Mouse (Mus musculus): Measurements from ENCODE around the gene Elp5. TPM values are rescaled to one million over a fixed set of nuclear protein-coding genes. Genes with fewer than 3 reads are reported as not detected.

The Elp5 gene
- polyA plus RNA-seq, 1 experiment from 2014 or later: 57.7 TPM

DNA sequence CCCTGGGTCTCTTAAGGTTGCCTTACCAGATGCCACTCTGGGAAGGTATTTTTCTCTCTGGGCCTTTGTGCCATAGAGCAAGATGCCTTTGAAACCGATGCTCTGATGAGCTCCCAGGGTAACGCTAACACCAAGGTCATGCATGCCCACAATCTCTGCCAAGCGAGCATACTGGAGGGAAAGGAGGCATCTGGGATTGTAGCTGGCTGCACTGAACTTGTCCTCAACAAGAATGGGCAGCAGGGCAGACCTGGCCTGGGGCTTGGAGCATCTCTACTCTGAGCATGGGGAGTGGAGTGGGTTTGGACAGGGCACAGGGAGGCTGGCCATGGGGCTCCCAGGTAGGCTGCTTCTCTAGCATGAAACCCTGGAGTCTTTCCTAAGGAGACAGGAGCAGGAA is 31.1 kb upstream of the Elp5 start:
- H3K4me1 ChIP-seq (replicated peaks; ENCODE audit: control insufficient read depth, insufficient read depth, low read length): 0 out of 2 replicates have a peak, but pooled peaks cover 8% of the 10 kb centered on the region
- no peak overlapping the region for H3K27ac ChIP-seq (ENCODE audit: low read depth, low read length)
- no peak overlapping the region for H3K4me3 ChIP-seq (ENCODE audit: low read depth, low read length)
- WGBS: 80% methylated on average over 3 of the region's 3 CpGs
- H3K9ac ChIP-seq (ENCODE audit: low read depth, low read length): no peak overlapping the region
- no peak for ATAC-seq
- H3K36me3 ChIP-seq (ENCODE audit: control insufficient read depth, insufficient read depth): peaks cover 55% of the 10 kb centered on the region
- H3K9me3 ChIP-seq (ENCODE audit: control insufficient read depth): no peaks in the 10 kb centered on the region
- no peaks in the 10 kb centered on the region for H3K27me3 ChIP-seq (replicated peaks; ENCODE audit: control insufficient read depth, insufficient read depth, low read length)
- H3K4me2 ChIP-seq (replicated peaks; ENCODE audit: low read depth): no peak overlapping the region
- TF ChIP-seq CTCF (IDR thresholded peaks at IDR 0.05; ENCODE audit: low read depth): no peak

DNA sequence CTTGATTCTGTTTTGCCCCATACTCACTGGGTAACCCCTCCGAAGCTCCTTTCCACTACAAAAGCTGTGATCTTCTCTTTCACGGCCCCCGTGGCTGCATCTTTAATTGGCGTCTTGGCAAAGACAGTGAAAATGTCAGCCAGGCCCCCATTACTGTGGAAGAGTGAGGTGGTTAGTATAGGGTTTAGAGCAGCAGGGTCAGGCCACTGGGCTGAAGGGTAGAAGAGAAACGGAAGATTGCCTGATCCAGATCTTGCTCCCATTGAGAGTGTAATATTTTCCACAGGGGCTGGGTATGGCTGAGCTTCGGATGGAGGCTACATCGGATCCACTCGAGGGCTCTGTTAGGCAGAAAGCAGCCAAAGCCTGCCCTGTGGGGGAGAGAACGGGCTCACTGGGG is 30.6 kb upstream of the Elp5 start:
- no peak overlapping the region for H3K9ac ChIP-seq (ENCODE audit: low read depth, low read length)
- H3K27me3 ChIP-seq (replicated peaks; ENCODE audit: control insufficient read depth, insufficient read depth, low read length): no peaks in the 10 kb centered on the region
- H3K4me2 ChIP-seq (replicated peaks; ENCODE audit: low read depth): no peak overlapping the region
- H3K27ac ChIP-seq (ENCODE audit: low read depth, low read length): no peak overlapping the region
- ATAC-seq: no peak
- no peak for TF ChIP-seq CTCF (IDR thresholded peaks at IDR 0.05; ENCODE audit: low read depth)
- 0 out of 2 replicates have a peak, but pooled peaks cover 8% of the 10 kb centered on the region for H3K4me1 ChIP-seq (replicated peaks; ENCODE audit: control insufficient read depth, insufficient read depth, low read length)
- peaks cover 60% of the 10 kb centered on the region for H3K36me3 ChIP-seq (ENCODE audit: control insufficient read depth, insufficient read depth)
- 90% methylated on average over 9 of the region's 9 CpGs for WGBS
- no peak overlapping the region for H3K4me3 ChIP-seq (ENCODE audit: low read depth, low read length)
- H3K9me3 ChIP-seq (ENCODE audit: control insufficient read depth): no peaks in the 10 kb centered on the region

DNA sequence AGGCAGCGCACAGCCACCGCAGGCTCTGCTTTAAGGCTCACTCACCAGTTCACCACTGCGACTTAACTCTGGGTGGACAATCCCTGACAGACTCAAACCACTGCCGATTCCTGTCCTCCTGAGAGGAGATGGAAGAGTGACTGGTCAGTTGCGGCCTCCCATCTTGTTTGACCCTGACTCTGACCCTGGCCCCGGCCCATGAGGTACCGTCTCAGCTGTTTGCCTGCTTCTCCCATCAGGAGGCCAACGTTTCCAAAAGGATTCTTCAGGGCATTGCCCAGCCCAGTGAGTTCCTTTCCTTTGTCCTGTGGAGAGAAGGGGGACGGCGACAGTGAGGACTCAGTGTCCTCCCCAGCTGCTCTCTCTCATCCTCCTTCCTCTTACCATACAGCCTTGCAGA is 28.6 kb upstream of the Elp5 start:
- Histone ChIP-seq H3K4me1 (replicated peaks; ENCODE audit: control insufficient read depth, insufficient read depth, low read length) (0 out of 2 replicates have a peak, but pooled peaks cover 8% of the 10 kb centered on the region), H3K27me3 (replicated peaks; ENCODE audit: control insufficient read depth, insufficient read depth, low read length) (no peaks in the 10 kb centered on the region), H3K27ac (ENCODE audit: low read depth, low read length) (no peak overlapping the region), H3K4me2 (replicated peaks; ENCODE audit: low read depth) (no peak overlapping the region), H3K4me3 (ENCODE audit: low read depth, low read length) (no peak overlapping the region), H3K9me3 (ENCODE audit: control insufficient read depth) (no peaks in the 10 kb centered on the region), H3K9ac (ENCODE audit: low read depth, low read length) (no peak overlapping the region), H3K36me3 (ENCODE audit: control insufficient read depth, insufficient read depth) (peaks cover 80% of the 10 kb centered on the region)
- WGBS: 93% methylated on average over 10 of the region's 10 CpGs
- ATAC-seq: no peak
- no peak for TF ChIP-seq CTCF (IDR thresholded peaks at IDR 0.05; ENCODE audit: low read depth)

DNA sequence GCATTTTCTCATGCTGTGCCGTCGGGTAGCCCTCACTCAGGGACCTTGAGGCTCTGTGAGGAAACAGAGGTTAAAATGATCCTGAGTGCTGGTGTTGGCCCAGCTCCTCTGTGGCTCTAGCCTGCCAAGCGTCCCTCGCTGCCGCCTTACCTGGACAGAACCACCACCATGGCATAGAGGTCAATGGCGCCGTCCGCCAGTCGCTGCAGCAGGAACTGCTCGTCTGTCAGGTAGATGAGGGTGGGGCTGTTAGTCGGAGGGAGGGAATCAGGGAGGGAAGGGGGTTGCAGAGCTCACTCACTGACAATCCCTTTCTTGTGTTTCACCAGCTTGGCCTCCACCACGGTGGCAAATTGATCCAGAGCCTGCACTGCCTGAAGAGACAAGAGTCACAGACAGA is 28.2 kb upstream of the Elp5 start:
- Histone ChIP-seq H3K27me3 (replicated peaks; ENCODE audit: control insufficient read depth, insufficient read depth, low read length) (no peaks in the 10 kb centered on the region), H3K36me3 (ENCODE audit: control insufficient read depth, insufficient read depth) (peaks cover 84% of the 10 kb centered on the region), H3K27ac (ENCODE audit: low read depth, low read length) (no peak overlapping the region), H3K9ac (ENCODE audit: low read depth, low read length) (no peak overlapping the region), H3K4me3 (ENCODE audit: low read depth, low read length) (no peak overlapping the region), H3K9me3 (ENCODE audit: control insufficient read depth) (no peaks in the 10 kb centered on the region), H3K4me2 (replicated peaks; ENCODE audit: low read depth) (no peak overlapping the region), H3K4me1 (replicated peaks; ENCODE audit: control insufficient read depth, insufficient read depth, low read length) (0 out of 2 replicates have a peak, but pooled peaks cover 8% of the 10 kb centered on the region)
- no peak for TF ChIP-seq CTCF (IDR thresholded peaks at IDR 0.05; ENCODE audit: low read depth)
- no peak for ATAC-seq
- 73% methylated on average over 12 of the region's 12 CpGs for WGBS

DNA sequence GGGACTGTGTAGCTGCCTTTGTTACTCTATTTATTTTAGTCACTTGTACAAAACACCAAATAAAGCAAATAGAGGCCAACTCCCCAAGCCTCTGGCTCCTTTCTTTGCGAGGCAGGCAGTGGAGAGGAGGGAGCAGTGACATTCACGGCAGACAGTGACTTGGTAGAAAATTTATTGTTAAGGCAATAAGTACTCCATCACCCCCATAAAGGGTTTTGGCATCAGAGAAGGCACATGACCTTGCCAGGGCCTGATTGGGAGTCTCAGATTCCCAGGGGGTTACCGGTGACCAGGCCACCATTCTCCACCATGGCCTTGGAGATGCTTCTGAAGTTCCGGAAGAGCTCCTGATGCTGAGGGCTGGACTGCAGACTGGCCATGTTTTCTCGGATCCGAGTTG is 27.7 kb upstream of the Elp5 start:
- no peaks in the 10 kb centered on the region for H3K27me3 ChIP-seq (replicated peaks; ENCODE audit: control insufficient read depth, insufficient read depth, low read length)
- no peak overlapping the region for H3K4me2 ChIP-seq (replicated peaks; ENCODE audit: low read depth)
- no peaks in the 10 kb centered on the region for H3K9me3 ChIP-seq (ENCODE audit: control insufficient read depth)
- no peak for TF ChIP-seq CTCF (IDR thresholded peaks at IDR 0.05; ENCODE audit: low read depth)
- no peak overlapping the region for H3K9ac ChIP-seq (ENCODE audit: low read depth, low read length)
- H3K27ac ChIP-seq (ENCODE audit: low read depth, low read length): no peak overlapping the region
- no peak for ATAC-seq
- 83% methylated on average over 6 of the region's 6 CpGs for WGBS
- H3K4me1 ChIP-seq (replicated peaks; ENCODE audit: control insufficient read depth, insufficient read depth, low read length): 0 out of 2 replicates have a peak, but pooled peaks cover 5% of the 10 kb centered on the region
- peaks cover 87% of the 10 kb centered on the region for H3K36me3 ChIP-seq (ENCODE audit: control insufficient read depth, insufficient read depth)
- H3K4me3 ChIP-seq (ENCODE audit: low read depth, low read length): no peak overlapping the region

DNA sequence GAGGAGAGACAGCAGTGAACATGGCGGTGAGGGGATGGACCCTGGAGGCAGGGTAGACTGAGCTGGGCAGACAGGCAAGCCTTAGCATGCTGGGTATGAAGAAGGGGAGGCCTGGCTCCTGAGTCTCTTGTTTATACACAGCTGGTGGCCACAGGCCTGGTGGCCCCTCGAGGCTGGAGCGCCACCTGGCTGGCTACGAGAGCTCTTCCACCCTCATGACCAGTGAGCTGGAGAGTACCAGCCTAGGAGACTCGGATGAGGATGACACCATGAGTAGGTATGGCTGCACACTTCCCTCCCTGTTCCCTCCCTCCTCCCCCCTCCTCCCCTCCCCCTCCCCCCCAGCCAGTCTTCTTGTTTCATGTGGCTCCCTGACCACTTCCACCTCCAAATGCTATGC is 23.2 kb upstream of the Elp5 start:
- H3K4me3 ChIP-seq (ENCODE audit: low read depth, low read length): no peak overlapping the region
- no peak for ATAC-seq
- no peaks in the 10 kb centered on the region for H3K9me3 ChIP-seq (ENCODE audit: control insufficient read depth)
- H3K4me1 ChIP-seq (replicated peaks; ENCODE audit: control insufficient read depth, insufficient read depth, low read length): peaks cover 6% of the 10 kb centered on the region
- peak; percentile 72 for TF ChIP-seq CTCF (IDR thresholded peaks at IDR 0.05; ENCODE audit: low read depth)
- no peak overlapping the region for H3K4me2 ChIP-seq (replicated peaks; ENCODE audit: low read depth)
- no peaks in the 10 kb centered on the region for H3K27me3 ChIP-seq (replicated peaks; ENCODE audit: control insufficient read depth, insufficient read depth, low read length)
- peaks cover 53% of the 10 kb centered on the region for H3K36me3 ChIP-seq (ENCODE audit: control insufficient read depth, insufficient read depth)
- WGBS: 54% methylated on average over 5 of the region's 5 CpGs
- H3K27ac ChIP-seq (ENCODE audit: low read depth, low read length): no peak overlapping the region
- H3K9ac ChIP-seq (ENCODE audit: low read depth, low read length): no peak overlapping the region

DNA sequence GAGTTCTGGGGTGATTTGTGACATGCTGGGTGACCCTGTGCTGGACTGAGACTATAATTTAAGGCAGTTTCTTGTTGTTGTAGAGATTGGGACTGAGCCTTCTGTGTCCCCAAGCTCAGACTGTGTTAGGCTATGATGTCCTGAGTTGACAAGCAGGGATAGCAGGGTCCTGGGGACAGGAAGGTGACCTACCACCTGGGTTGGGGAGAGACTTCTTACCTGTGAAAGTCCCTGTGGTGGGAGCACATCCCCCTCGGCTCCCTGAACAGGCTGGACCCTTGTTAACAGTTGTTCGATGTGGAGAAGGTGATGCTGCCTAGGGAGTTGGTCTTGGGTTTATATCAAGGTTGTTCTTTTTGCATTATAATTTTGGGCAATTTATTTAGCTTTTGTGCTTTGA is 20.2 kb upstream of the Elp5 start:
- peak overlapping the region; percentile 96; the same call in 1 of the 2 replicates for H3K4me2 ChIP-seq (replicated peaks; ENCODE audit: low read depth)
- TF ChIP-seq CTCF (IDR thresholded peaks at IDR 0.05; ENCODE audit: low read depth): no peak
- H3K4me1 ChIP-seq (replicated peaks; ENCODE audit: control insufficient read depth, insufficient read depth, low read length): peaks cover 6% of the 10 kb centered on the region
- H3K9ac ChIP-seq (ENCODE audit: low read depth, low read length): no peak overlapping the region
- H3K36me3 ChIP-seq (ENCODE audit: control insufficient read depth, insufficient read depth): peaks cover 39% of the 10 kb centered on the region
- no peak overlapping the region for H3K4me3 ChIP-seq (ENCODE audit: low read depth, low read length)
- H3K27ac ChIP-seq (ENCODE audit: low read depth, low read length): no peak overlapping the region
- WGBS: 85% methylated on average over 2 of the region's 2 CpGs
- H3K27me3 ChIP-seq (replicated peaks; ENCODE audit: control insufficient read depth, insufficient read depth, low read length): no peaks in the 10 kb centered on the region
- no peaks in the 10 kb centered on the region for H3K9me3 ChIP-seq (ENCODE audit: control insufficient read depth)
- no peak for ATAC-seq

Measured in intestine, postnatal 0 days (tissue).